Mouse (Mus musculus) stomach, embryonic 15.5 days (tissue): ENCODE measurements around the gene Cib1. TPM values are rescaled to one million over a fixed set of nuclear protein-coding genes. Genes with fewer than 3 reads are reported as not detected.
A peak's percentile ranks its signal among the peaks of the same experiment; 100 is the strongest.

Experiments used
- ATAC-seq: fragments of 200-750 bp; cut with Nextera tagmentation; 2 replicates; pipeline ENCODE4 v1.8.0; 2017; ENCODE audit warnings: low read depth, moderate number of reproducible peaks, moderate TSS enrichment; ENCODE audit not compliant: insufficient read depth, low FRiP score
- H3K27ac ChIP-seq: fragments of 300-500 bp; sonication (generic); 2 replicates; pipeline ENCODE4 v1.5.1; 2015; ENCODE audit warnings: mild to moderate bottlenecking, inconsistent platforms
- H3K27me3 ChIP-seq: fragments of 300-500 bp; sonication (generic); replicated peaks from 2 replicates; pipeline ENCODE4 v1.6.1; 2015; ENCODE audit warnings: inconsistent platforms
- H3K36me3 ChIP-seq: fragments of 300-500 bp; sonication (generic); 2 replicates; pipeline ENCODE4 v1.6.1; 2015; ENCODE audit warnings: inconsistent platforms
- H3K4me1 ChIP-seq: fragments of 300-500 bp; sonication (generic); 2 replicates; pipeline ENCODE4 v1.6.1; 2015; ENCODE audit warnings: inconsistent platforms
- H3K4me2 ChIP-seq: fragments of 300-500 bp; sonication (generic); 2 replicates; pipeline ENCODE4 v1.6.1; 2015; ENCODE audit warnings: mild to moderate bottlenecking, inconsistent platforms
- H3K4me3 ChIP-seq: fragments of 300-500 bp; sonication (generic); replicated peaks from 2 replicates; pipeline ENCODE4 v1.5.1; 2015; ENCODE audit warnings: inconsistent platforms
- H3K9ac ChIP-seq: fragments of 300-500 bp; sonication (generic); 2 replicates; pipeline ENCODE4 v1.6.1; 2015; ENCODE audit warnings: inconsistent platforms
- H3K9me3 ChIP-seq: fragments of 300-500 bp; sonication (generic); 2 replicates; pipeline ENCODE4 v1.6.1; 2016; ENCODE audit warnings: inconsistent platforms
- WGBS: fragments of 180-500 bp; shearing (Covaris S2); methylation state at CpG from one replicate; pipeline ENCODE4 v1.1.7; 2015; 5-methylcytosine and 5-hydroxymethylcytosine counted together
- polyA plus RNA-seq: library from polyadenylated mRNA; unstranded; fragments of >200 nt; fragmentation: Nextera tagmentation; extraction: Ambion mirVana; gene quantifications from 2 replicates; pipeline ENCODE4 v1.2.1, GENCODE M21; 2015

Cib1 gene
- polyA plus RNA-seq, 1 experiment from 2014 or later, result 158 TPM

GRCm38 (mm10) chr7:80230196-80230595 lies 2.4 kb downstream of the Cib1 start:
- no peaks in the 10 kb centered on the region for H3K27me3 ChIP-seq
- ATAC-seq, result no peak
- peaks cover 16% of the 10 kb centered on the region for H3K4me1 ChIP-seq
- H3K36me3 ChIP-seq, result peaks cover 13% of the 10 kb centered on the region; the same call in 1 of the 2 replicates
- no peak overlapping the region for H3K4me2 ChIP-seq
- no peak overlapping the region for H3K4me3 ChIP-seq
- no peak overlapping the region for H3K27ac ChIP-seq
- 66% methylated on average over 6 of the region's 6 CpGs for WGBS
- no peaks in the 10 kb centered on the region for H3K9me3 ChIP-seq
- no peak overlapping the region for H3K9ac ChIP-seq

DNA sequence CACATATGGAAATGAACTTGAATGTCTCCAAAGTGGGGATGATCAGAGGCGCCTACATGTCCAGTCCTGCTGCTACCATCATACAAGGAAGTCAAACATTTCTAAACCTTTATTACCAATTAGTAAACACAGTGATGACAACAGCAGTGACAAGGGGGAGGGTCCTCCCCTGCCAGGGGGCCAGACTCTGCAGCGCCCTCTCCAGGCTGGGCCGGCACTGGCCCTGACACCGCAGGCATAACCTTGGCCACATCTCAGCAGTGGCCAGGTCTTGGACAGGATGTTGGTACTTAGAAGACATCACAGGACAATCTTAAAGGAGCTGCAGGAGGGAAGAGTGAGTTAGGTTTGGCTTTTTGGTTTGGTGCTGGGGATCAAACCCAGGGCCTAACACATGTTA lies 5.5 kb downstream of the Cib1 start:
- Histone ChIP-seq H3K27me3 (no peaks in the 10 kb centered on the region), H3K4me2 (no peak overlapping the region), H3K27ac (no peak overlapping the region), H3K36me3 (peaks cover 33% of the 10 kb centered on the region), H3K4me3 (no peak overlapping the region), H3K9me3 (no peaks in the 10 kb centered on the region), H3K4me1 (peaks cover 10% of the 10 kb centered on the region; the same call in 1 of the 2 replicates), H3K9ac (no peak overlapping the region)
- WGBS, result 92% methylated on average over 4 of the region's 4 CpGs
- no peak for ATAC-seq

DNA sequence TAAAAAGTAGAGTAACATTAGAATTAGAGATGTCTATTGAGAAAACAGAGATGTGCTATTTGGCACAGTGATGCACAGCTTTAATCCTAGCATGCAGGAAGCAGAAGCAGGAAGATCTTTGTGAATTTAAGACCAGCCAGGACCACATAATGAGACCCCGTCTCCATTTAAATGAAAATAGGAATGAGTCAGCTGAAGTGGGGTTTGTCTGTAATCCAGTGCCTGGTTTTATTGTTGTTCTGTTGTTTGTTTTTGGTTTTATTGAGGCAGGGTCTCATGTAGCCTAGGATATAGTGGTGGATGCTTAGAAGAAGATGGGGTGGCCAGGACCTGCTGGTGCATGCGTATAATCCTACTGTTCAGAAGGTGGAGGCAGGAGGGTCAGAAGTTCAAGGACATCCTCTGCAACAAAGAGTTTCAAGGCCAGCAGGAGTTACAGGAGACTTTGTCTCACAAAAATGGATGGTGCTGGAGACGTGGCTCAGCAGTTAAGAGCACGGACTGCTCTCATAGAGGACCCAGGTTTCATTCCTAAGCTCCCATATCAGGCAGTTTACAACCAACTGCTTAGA lies 11.3 kb downstream of the Cib1 start:
- Histone ChIP-seq H3K4me3 (no peak overlapping the region), H3K36me3 (peaks cover 68% of the 10 kb centered on the region), H3K27ac (no peak overlapping the region), H3K9ac (no peak overlapping the region), H3K27me3 (no peaks in the 10 kb centered on the region), H3K4me1 (no peaks in the 10 kb centered on the region), H3K4me2 (no peak overlapping the region), H3K9me3 (no peaks in the 10 kb centered on the region)
- ATAC-seq, result no peak
- 82% methylated on average over 4 of the region's 4 CpGs for WGBS

- H3K4me2 ChIP-seq, result no peak overlapping the region
- H3K27me3 ChIP-seq, result no peaks in the 10 kb centered on the region
- WGBS, result 93% methylated on average over 9 of the region's 9 CpGs
- ATAC-seq, result no peak
- H3K4me3 ChIP-seq, result no peak overlapping the region
- peaks cover 75% of the 10 kb centered on the region for H3K36me3 ChIP-seq
- H3K4me1 ChIP-seq, result no peaks in the 10 kb centered on the region
- no peaks in the 10 kb centered on the region for H3K9me3 ChIP-seq
- no peak overlapping the region for H3K27ac ChIP-seq
- no peak overlapping the region for H3K9ac ChIP-seq
Measured at GRCm38 (mm10) chr7:80220237-80220797, 12.3 kb downstream of the Cib1 start.

- Histone ChIP-seq H3K4me2 (no peak overlapping the region), H3K36me3 (peaks cover 58% of the 10 kb centered on the region), H3K27ac (no peak overlapping the region), H3K9ac (no peak overlapping the region), H3K4me3 (no peak overlapping the region), H3K9me3 (no peaks in the 10 kb centered on the region), H3K27me3 (no peaks in the 10 kb centered on the region), H3K4me1 (0 out of 2 replicates have a peak, but pooled peaks cover 2% of the 10 kb centered on the region)
- WGBS, result 93% methylated on average over 9 of the region's 9 CpGs
- no peak for ATAC-seq
Measured at GRCm38 (mm10) chr7:80218666-80219065, 13.9 kb downstream of the Cib1 start.

DNA sequence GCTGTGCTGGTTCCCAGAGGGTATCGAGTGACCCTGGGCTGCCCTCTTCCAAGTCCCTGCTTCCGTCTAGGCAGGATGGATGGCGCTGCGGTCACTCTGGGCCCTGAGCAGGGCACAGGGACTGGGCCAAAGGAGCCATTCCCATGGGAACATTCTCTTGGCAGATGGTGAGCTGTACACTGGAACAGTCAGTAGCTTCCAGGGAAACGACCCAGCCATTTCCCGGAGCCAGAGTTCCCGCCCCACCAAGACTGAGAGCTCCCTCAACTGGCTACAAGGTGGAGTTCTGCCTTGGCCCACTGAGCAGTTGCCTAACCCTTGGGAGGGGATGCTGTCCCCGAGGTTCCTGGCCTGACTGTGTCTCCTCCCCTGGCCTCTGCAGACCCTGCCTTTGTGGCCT lies 16.0 kb downstream of the Cib1 start:
- no peak overlapping the region for H3K4me3 ChIP-seq
- no peak overlapping the region for H3K9ac ChIP-seq
- H3K4me2 ChIP-seq, result no peak overlapping the region
- no peaks in the 10 kb centered on the region for H3K27me3 ChIP-seq
- no peak overlapping the region for H3K27ac ChIP-seq
- H3K36me3 ChIP-seq, result peaks cover 51% of the 10 kb centered on the region
- H3K4me1 ChIP-seq, result 0 out of 2 replicates have a peak, but pooled peaks cover 2% of the 10 kb centered on the region
- ATAC-seq, result no peak
- 79% methylated on average over 8 of the region's 8 CpGs for WGBS
- H3K9me3 ChIP-seq, result no peaks in the 10 kb centered on the region

DNA sequence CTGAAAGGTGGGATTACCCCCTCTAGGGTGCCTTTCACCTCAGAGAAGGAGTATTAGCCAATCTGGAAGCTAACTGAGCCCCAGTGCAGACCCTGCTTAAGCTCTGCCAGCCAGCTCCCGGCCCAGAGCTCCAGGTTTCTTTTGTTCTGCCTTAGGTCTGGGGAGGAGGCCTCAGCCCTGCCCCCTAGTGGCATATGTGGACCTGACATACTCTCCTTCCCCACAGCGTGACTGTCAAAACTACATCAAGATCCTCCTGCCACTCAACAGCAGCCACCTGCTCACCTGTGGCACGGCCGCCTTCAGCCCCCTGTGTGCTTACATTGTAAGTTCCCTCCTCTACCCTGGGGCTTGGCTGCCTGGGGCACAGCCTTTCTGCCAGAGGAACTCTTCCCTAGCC lies 17.2 kb downstream of the Cib1 start:
- Histone ChIP-seq H3K27ac (peak overlapping the region; percentile 13; the same call in 1 of the 2 replicates), H3K9me3 (no peaks in the 10 kb centered on the region), H3K4me3 (no peak overlapping the region), H3K36me3 (peaks cover 40% of the 10 kb centered on the region), H3K27me3 (no peaks in the 10 kb centered on the region), H3K4me1 (0 out of 2 replicates have a peak, but pooled peaks cover 2% of the 10 kb centered on the region), H3K9ac (no peak overlapping the region), H3K4me2 (no peak overlapping the region)
- 25% methylated on average over 4 of the region's 4 CpGs for WGBS
- peak; percentile 66 for ATAC-seq

DNA sequence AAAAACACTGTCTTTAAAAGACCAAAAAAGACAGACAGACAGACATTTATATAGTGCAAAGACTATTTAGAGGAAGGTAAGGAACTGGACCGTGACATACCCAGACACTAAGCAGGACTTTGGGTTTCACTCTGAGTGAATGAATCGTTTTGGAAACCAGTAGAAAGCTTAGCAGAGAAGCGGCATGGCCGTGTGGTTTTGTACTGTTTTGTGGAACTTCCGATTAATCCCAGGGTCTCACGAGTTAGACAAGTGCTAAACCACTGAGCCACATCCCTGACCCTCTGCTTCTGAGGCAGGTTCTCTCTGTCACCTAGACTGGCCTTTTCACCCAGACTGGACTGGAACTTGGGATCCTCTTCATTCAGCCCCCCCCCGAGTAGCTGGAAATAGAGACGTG lies 18.2 kb downstream of the Cib1 start:
- no peaks in the 10 kb centered on the region for H3K27me3 ChIP-seq
- 86% methylated on average over 8 of the region's 8 CpGs for WGBS
- peaks cover 31% of the 10 kb centered on the region for H3K36me3 ChIP-seq
- no peaks in the 10 kb centered on the region for H3K9me3 ChIP-seq
- peaks cover 5% of the 10 kb centered on the region; the same call in 1 of the 2 replicates for H3K4me1 ChIP-seq
- no peak overlapping the region for H3K4me2 ChIP-seq
- H3K27ac ChIP-seq, result no peak overlapping the region
- ATAC-seq, result no peak
- H3K9ac ChIP-seq, result no peak overlapping the region
- H3K4me3 ChIP-seq, result no peak overlapping the region

DNA sequence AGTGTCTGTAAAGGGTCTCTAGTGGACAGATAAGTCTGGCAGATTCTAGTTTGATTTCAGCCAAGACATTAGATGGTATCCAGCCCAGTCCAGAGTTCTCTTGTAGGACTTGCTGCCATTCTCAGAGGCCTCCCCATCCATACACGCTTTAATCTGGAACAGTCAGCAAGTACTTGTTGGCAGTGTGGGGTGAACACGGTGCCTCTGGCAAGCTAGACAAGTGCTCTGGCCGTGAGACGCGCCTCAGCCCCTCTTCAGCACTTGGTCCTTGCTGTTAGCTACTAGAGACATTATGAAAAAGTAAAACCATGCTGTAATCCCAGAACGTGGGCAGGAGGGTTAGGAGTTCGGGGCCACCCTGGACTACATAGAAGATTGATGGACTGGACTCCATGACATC lies 19.0 kb downstream of the Cib1 start:
- Histone ChIP-seq H3K4me2 (no peak overlapping the region), H3K9ac (no peak overlapping the region), H3K27me3 (no peaks in the 10 kb centered on the region), H3K36me3 (peaks cover 23% of the 10 kb centered on the region), H3K9me3 (no peaks in the 10 kb centered on the region), H3K4me3 (no peak overlapping the region), H3K27ac (no peak overlapping the region), H3K4me1 (peaks cover 13% of the 10 kb centered on the region)
- 90% methylated on average over 7 of the region's 7 CpGs for WGBS
- ATAC-seq, result no peak

DNA sequence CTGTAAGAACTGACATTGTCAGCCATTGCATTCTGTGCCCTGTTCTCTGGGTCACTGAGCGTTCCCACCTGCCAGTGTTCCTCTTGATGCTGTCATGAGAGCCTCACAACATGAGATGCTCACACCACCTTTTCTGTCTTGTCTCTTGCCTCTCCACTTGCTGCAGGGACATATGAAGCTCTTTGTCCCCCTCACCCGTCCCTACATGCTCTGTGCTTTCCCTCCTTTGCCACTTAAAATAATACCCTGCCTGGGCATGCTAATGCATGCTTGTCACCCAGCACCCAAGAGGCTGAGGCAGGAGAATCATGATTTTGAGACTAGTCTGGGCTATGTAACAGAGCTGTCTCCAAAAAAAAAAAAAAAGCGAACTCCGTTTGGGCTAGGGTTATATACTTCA lies 21.6 kb downstream of the Cib1 start:
- Histone ChIP-seq H3K27me3 (no peaks in the 10 kb centered on the region), H3K9ac (no peak overlapping the region), H3K36me3 (peaks cover 8% of the 10 kb centered on the region; the same call in 1 of the 2 replicates), H3K9me3 (no peaks in the 10 kb centered on the region), H3K4me2 (no peak overlapping the region), H3K4me1 (peaks cover 38% of the 10 kb centered on the region), H3K4me3 (no peak overlapping the region), H3K27ac (no peak overlapping the region)
- no peak for ATAC-seq
- 82% methylated on average over 4 of the region's 4 CpGs for WGBS

DNA sequence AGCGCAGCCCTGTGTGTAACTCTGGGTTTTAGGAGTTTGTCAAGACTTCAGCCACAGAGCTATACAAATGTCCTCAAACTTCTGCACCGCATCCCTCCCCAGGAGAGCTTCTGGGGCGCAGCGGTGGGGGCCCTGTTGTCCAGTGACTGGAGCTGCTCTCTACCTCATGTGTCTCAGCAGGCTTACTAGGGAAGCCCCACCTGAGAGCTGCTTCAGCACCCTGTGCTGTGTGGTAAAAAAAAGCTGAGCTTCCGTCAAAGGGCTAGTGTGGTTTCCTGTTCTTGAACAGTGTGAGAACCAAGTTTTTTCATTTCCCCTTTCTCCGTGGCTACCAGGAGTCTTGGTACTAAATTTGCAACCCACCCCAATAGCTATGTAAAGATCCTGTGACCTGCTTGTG lies 22.9 kb downstream of the Cib1 start:
- peaks cover 3% of the 10 kb centered on the region; the same call in 1 of the 2 replicates for H3K36me3 ChIP-seq
- no peaks in the 10 kb centered on the region for H3K9me3 ChIP-seq
- no peak for ATAC-seq
- no peaks in the 10 kb centered on the region for H3K27me3 ChIP-seq
- peak overlapping the region; percentile 93 for H3K27ac ChIP-seq
- H3K9ac ChIP-seq, result no peak overlapping the region
- no peak overlapping the region for H3K4me3 ChIP-seq
- no peak overlapping the region for H3K4me2 ChIP-seq
- 71% methylated on average over 6 of the region's 6 CpGs for WGBS
- peaks cover 46% of the 10 kb centered on the region for H3K4me1 ChIP-seq

- ATAC-seq, result peak; percentile 83
- Histone ChIP-seq H3K9me3 (no peaks in the 10 kb centered on the region), H3K27me3 (no peaks in the 10 kb centered on the region), H3K4me2 (peak overlapping the region; percentile 22), H3K4me1 (peaks cover 47% of the 10 kb centered on the region), H3K9ac (0 out of 2 replicates have a peak overlapping the region, but pooled peaks have one; percentile 4), H3K36me3 (peaks cover 3% of the 10 kb centered on the region; the same call in 1 of the 2 replicates), H3K27ac (peak overlapping the region; percentile 93), H3K4me3 (no peak overlapping the region)
- 57% methylated on average over 10 of the region's 10 CpGs for WGBS
Measured at GRCm38 (mm10) chr7:80208738-80209430, 23.7 kb downstream of the Cib1 start.
